Mouse (Mus musculus): ENCODE data around the gene Auts2. TPM values are rescaled to one million over a fixed set of nuclear protein-coding genes. Genes with fewer than 3 reads are reported as not detected.

Gene Auts2
- total RNA-seq, 2 experiments from 2014 or later = 117 to 146 TPM

- TF ChIP-seq CTCF (IDR thresholded peaks at IDR 0.05) = no peak
- no peak for DNase-seq (ENCODE audit: extremely low spot score in 1 of 2, low spot score in 2 of 2)
- no peak overlapping the region for H3K4me3 ChIP-seq
- no peak overlapping the region for H3K27ac ChIP-seq
- intact Hi-C loops (cut with DNase I) = no loop called here
Observed at GRCm38 (mm10) chr5:131724508-131724907, 818.6 kb downstream of the Auts2 start.

GRCm38 (mm10) chr5:131722791-131723190 is 820.4 kb downstream of the Auts2 start:
- H3K27ac ChIP-seq = no peak overlapping the region
- no peak overlapping the region for H3K4me3 ChIP-seq
- intact Hi-C loops (cut with DNase I) = no loop called here
- TF ChIP-seq CTCF (IDR thresholded peaks at IDR 0.05) = no peak
- DNase-seq (ENCODE audit: extremely low spot score in 1 of 2, low spot score in 2 of 2) = no peak

- H3K4me3 ChIP-seq = no peak overlapping the region
- intact Hi-C loops (cut with DNase I) = no loop called here
- TF ChIP-seq CTCF (IDR thresholded peaks at IDR 0.05) = no peak
- no peak overlapping the region for H3K27ac ChIP-seq
- no peak for DNase-seq (ENCODE audit: extremely low spot score in 1 of 2, low spot score in 2 of 2)
Observed at GRCm38 (mm10) chr5:131722361-131722760, 820.8 kb downstream of the Auts2 start.

- intact Hi-C loops (cut with DNase I) = no loop called here
- DNase-seq (ENCODE audit: extremely low spot score in 1 of 2, low spot score in 2 of 2) = peak in 1 of 2 experiments; percentile 13
- peak overlapping the region; percentile 47 for H3K27ac ChIP-seq
- no peak for TF ChIP-seq CTCF (IDR thresholded peaks at IDR 0.05)
- no peak overlapping the region for H3K4me3 ChIP-seq
Observed at GRCm38 (mm10) chr5:131718013-131718412, 825.1 kb downstream of the Auts2 start.

- no peak for TF ChIP-seq CTCF (IDR thresholded peaks at IDR 0.05)
- H3K27ac ChIP-seq = peak overlapping the region; percentile 47
- DNase-seq (ENCODE audit: extremely low spot score in 1 of 2, low spot score in 2 of 2) = peak; percentile 15 to 34
- no peak overlapping the region for H3K4me3 ChIP-seq
- intact Hi-C loops (cut with DNase I) = no loop called here
Observed at GRCm38 (mm10) chr5:131717359-131717965, 825.7 kb downstream of the Auts2 start.

- no peak for TF ChIP-seq CTCF (IDR thresholded peaks at IDR 0.05)
- no peak for DNase-seq (ENCODE audit: extremely low spot score in 1 of 2, low spot score in 2 of 2)
- intact Hi-C loops (cut with DNase I) = loop anchor here (5.0 kb wide), 1 partner anchor 178 kb away; no protein-coding TSS in a partner anchor
- H3K4me3 ChIP-seq = no peak overlapping the region
- no peak overlapping the region for H3K27ac ChIP-seq
Observed at GRCm38 (mm10) chr5:131714979-131715378, 828.2 kb downstream of the Auts2 start.

- no peak for DNase-seq (ENCODE audit: extremely low spot score in 1 of 2, low spot score in 2 of 2)
- Histone ChIP-seq H3K4me3 (no peak overlapping the region), H3K27ac (no peak overlapping the region)
- intact Hi-C loops (cut with DNase I) = loop anchor here (5.0 kb wide), 1 partner anchor 175 kb away; no protein-coding TSS in a partner anchor
- peak; percentile 24 for TF ChIP-seq CTCF (IDR thresholded peaks at IDR 0.05)
Observed at GRCm38 (mm10) chr5:131712441-131712840, 830.7 kb downstream of the Auts2 start.

GRCm38 (mm10) chr5:131711474-131712129 is 831.5 kb downstream of the Auts2 start:
- TF ChIP-seq CTCF (IDR thresholded peaks at IDR 0.05) = no peak; the same call in 1 of the 2 replicates
- H3K27ac ChIP-seq = no peak overlapping the region
- intact Hi-C loops (cut with DNase I) = loop anchor here (5.0 kb wide), 1 partner anchor 174 kb away; no protein-coding TSS in a partner anchor
- no peak overlapping the region for H3K4me3 ChIP-seq
- DNase-seq (ENCODE audit: extremely low spot score in 1 of 2, low spot score in 2 of 2) = no peak

- Histone ChIP-seq H3K4me3 (no peak overlapping the region), H3K27ac (no peak overlapping the region)
- no peak for DNase-seq (ENCODE audit: extremely low spot score in 1 of 2, low spot score in 2 of 2)
- no peak for TF ChIP-seq CTCF (IDR thresholded peaks at IDR 0.05)
- intact Hi-C loops (cut with DNase I) = loop anchor here (5.0 kb wide), 1 partner anchor 174 kb away; no protein-coding TSS in a partner anchor
Observed at GRCm38 (mm10) chr5:131710735-131711473, 832.2 kb downstream of the Auts2 start.

GRCm38 (mm10) chr5:131707471-131707870 is 835.7 kb downstream of the Auts2 start:
- peak; percentile 27 to 28 for DNase-seq (ENCODE audit: extremely low spot score in 1 of 2, low spot score in 2 of 2)
- no peak overlapping the region for H3K4me3 ChIP-seq
- no peak for TF ChIP-seq CTCF (IDR thresholded peaks at IDR 0.05)
- intact Hi-C loops (cut with DNase I) = no loop called here
- H3K27ac ChIP-seq = no peak overlapping the region

GRCm38 (mm10) chr5:131703729-131704128 is 839.4 kb downstream of the Auts2 start:
- no peak overlapping the region for H3K27ac ChIP-seq
- TF ChIP-seq CTCF (IDR thresholded peaks at IDR 0.05) = no peak

More at GRCm38 (mm10) chr5:131703729-131704128, 839.4 kb downstream of the Auts2 start:
- intact Hi-C loops (cut with DNase I) = loop anchor here (5.0 kb wide), 1 partner anchor 156 kb away; no protein-coding TSS in a partner anchor
- no peak overlapping the region for H3K4me3 ChIP-seq
- no peak for DNase-seq (ENCODE audit: extremely low spot score in 1 of 2, low spot score in 2 of 2)

Measured in left cerebral cortex, adult 2 months (tissue).